Mouse (Mus musculus): ENCODE data around the gene Bahcc1. TPM values are rescaled to one million over a fixed set of nuclear protein-coding genes. Genes with fewer than 3 reads are reported as not detected.
A peak's percentile ranks its signal among the peaks of the same experiment; 100 is the strongest.

Bahcc1 gene
- polyA plus RNA-seq, 1 experiment, result 47.0 TPM

- TF ChIP-seq CTCF (IDR thresholded peaks at IDR 0.05; ENCODE audit: borderline replicate concordance, extremely low read depth, insufficient read depth, insufficient read length), result no peak
- no peak for TF ChIP-seq POLR2A (IDR thresholded peaks at IDR 0.05; ENCODE audit: borderline replicate concordance, extremely low read depth, insufficient read depth, insufficient read length, poor library complexity, severe bottlenecking)
- DNase-seq (ENCODE audit: low read depth), result no peak
These were observed 73.8 kb downstream of the Bahcc1 start for GRCm38 (mm10) chr11:120306366-120307131.

DNA sequence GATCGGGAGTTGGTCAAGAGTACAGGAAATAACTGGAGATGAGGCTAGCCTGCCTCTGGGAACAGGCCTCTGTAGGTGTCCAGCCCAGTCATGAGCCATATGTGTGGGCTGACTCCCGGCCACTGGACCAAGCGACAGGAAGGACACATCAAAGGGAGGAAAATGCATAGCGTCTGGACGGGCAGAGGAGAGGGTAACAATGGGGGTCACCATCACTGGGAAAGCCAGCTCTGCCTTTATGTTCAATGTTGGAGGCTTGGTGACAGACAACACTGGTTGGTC lies 74.3 kb downstream of the Bahcc1 start:
- no peak for DNase-seq (ENCODE audit: low read depth)
- no peak for TF ChIP-seq POLR2A (IDR thresholded peaks at IDR 0.05; ENCODE audit: borderline replicate concordance, extremely low read depth, insufficient read depth, insufficient read length, poor library complexity, severe bottlenecking)
- no peak for TF ChIP-seq CTCF (IDR thresholded peaks at IDR 0.05; ENCODE audit: borderline replicate concordance, extremely low read depth, insufficient read depth, insufficient read length)

DNA sequence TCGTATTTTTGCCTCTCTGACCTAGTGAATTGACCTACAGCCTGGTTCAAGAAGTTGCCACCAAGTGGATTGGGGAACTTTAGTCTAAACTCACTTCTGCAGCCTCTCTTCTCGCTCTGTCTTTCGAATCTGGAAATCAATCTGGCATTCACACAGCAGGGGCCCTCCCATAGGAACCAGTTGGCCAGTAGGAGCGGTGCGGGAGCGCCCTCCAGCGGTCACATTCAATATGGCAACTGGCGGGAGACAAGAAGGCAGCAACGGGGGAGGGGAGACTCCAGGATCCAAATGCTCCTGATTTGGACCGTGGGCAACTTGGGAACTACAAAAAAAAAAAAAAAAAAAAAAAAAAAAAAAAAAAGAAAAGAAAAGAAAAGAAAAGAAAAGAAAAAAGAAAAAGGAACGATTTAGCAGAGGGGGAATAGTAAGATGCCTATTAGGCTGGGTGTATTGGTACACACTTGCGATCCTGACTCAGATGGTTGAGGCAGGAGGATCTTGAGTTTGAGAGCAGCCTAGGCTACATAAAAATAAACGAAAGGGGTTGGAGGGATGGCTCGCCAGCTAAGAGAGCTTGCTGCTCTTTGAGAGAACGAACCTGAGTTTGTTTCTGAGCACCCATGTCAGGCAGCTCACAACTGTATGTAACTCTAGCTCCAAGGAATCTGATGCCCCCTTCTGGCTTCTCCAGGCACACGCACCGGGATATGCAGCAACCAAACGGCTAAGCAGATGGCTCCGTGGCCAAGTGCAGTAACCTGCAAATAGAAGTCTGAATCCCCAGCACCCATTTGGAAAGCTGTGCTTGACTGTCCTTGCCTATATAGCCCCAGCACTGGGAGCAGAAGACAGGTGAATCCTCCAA lies 75.1 kb downstream of the Bahcc1 start:
- peak; percentile 94 for DNase-seq (ENCODE audit: low read depth)
- no peak for TF ChIP-seq POLR2A (IDR thresholded peaks at IDR 0.05; ENCODE audit: borderline replicate concordance, extremely low read depth, insufficient read depth, insufficient read length, poor library complexity, severe bottlenecking)
- TF ChIP-seq CTCF (IDR thresholded peaks at IDR 0.05; ENCODE audit: borderline replicate concordance, extremely low read depth, insufficient read depth, insufficient read length), result peak; percentile 100

- DNase-seq (ENCODE audit: low read depth), result no peak
- TF ChIP-seq CTCF (IDR thresholded peaks at IDR 0.05; ENCODE audit: borderline replicate concordance, extremely low read depth, insufficient read depth, insufficient read length) (no peak), POLR2A (IDR thresholded peaks at IDR 0.05; ENCODE audit: borderline replicate concordance, extremely low read depth, insufficient read depth, insufficient read length, poor library complexity, severe bottlenecking) (no peak)
These were observed 75.9 kb downstream of the Bahcc1 start for GRCm38 (mm10) chr11:120308441-120309320.

GRCm38 (mm10) chr11:120310813-120311312 lies 78.1 kb downstream of the Bahcc1 start:
- peak; percentile 99 for DNase-seq (ENCODE audit: low read depth)
- TF ChIP-seq CTCF (IDR thresholded peaks at IDR 0.05; ENCODE audit: borderline replicate concordance, extremely low read depth, insufficient read depth, insufficient read length) (no peak), POLR2A (IDR thresholded peaks at IDR 0.05; ENCODE audit: borderline replicate concordance, extremely low read depth, insufficient read depth, insufficient read length, poor library complexity, severe bottlenecking) (peak; percentile 77; the same call in 1 of the 2 replicates)

- TF ChIP-seq CTCF (IDR thresholded peaks at IDR 0.05; ENCODE audit: borderline replicate concordance, extremely low read depth, insufficient read depth, insufficient read length), result no peak
- TF ChIP-seq POLR2A (IDR thresholded peaks at IDR 0.05; ENCODE audit: borderline replicate concordance, extremely low read depth, insufficient read depth, insufficient read length, poor library complexity, severe bottlenecking), result no peak
- no peak for DNase-seq (ENCODE audit: low read depth)
These were observed 78.8 kb downstream of the Bahcc1 start for GRCm38 (mm10) chr11:120311561-120311960.

DNA sequence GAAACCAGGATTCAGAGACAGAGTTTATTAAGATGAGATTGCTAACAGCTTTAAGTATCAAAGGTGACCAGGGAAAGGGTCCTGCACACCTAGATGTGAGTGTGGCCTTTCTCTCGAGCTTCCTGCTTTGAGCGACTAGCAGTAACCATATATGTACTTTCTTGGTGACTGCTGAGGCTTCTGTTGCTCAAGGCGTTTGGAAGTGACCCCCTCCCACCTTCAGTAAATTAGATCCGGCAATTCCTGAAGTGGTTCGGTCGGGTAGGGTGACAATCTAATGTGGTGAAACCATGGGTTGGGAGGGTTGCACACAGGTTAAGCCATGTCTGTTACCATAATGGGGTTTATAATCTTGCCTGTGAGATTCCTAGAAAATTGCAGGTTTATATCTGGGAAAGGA lies 79.3 kb downstream of the Bahcc1 start:
- TF ChIP-seq POLR2A (IDR thresholded peaks at IDR 0.05; ENCODE audit: borderline replicate concordance, extremely low read depth, insufficient read depth, insufficient read length, poor library complexity, severe bottlenecking), result no peak
- TF ChIP-seq CTCF (IDR thresholded peaks at IDR 0.05; ENCODE audit: borderline replicate concordance, extremely low read depth, insufficient read depth, insufficient read length), result no peak
- DNase-seq (ENCODE audit: low read depth), result no peak

- TF ChIP-seq POLR2A (IDR thresholded peaks at IDR 0.05; ENCODE audit: borderline replicate concordance, extremely low read depth, insufficient read depth, insufficient read length, poor library complexity, severe bottlenecking), result no peak
- TF ChIP-seq CTCF (IDR thresholded peaks at IDR 0.05; ENCODE audit: borderline replicate concordance, extremely low read depth, insufficient read depth, insufficient read length), result no peak
- no peak for DNase-seq (ENCODE audit: low read depth)
These were observed 81.3 kb downstream of the Bahcc1 start for GRCm38 (mm10) chr11:120313906-120314685.

GRCm38 (mm10) chr11:120314721-120315415 lies 82.1 kb downstream of the Bahcc1 start:
- no peak for DNase-seq (ENCODE audit: low read depth)
- TF ChIP-seq CTCF (IDR thresholded peaks at IDR 0.05; ENCODE audit: borderline replicate concordance, extremely low read depth, insufficient read depth, insufficient read length), result no peak
- no peak for TF ChIP-seq POLR2A (IDR thresholded peaks at IDR 0.05; ENCODE audit: borderline replicate concordance, extremely low read depth, insufficient read depth, insufficient read length, poor library complexity, severe bottlenecking)

DNA sequence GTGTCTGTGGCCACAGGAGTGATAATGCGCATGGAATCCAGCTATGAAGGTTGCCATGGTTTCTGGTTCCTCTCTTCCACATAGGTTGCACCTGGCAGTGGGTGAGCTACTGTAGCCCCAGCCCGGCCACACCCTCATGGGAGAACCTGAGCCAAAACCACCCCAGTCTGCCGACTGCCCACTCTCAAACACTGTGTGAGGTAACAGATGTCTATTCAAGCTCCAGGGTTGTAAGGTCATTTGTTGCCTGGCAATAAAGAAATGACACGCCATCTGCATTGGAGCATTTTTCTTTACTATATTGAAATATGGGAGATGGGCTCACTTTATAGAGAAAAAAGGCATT lies 82.6 kb downstream of the Bahcc1 start:
- TF ChIP-seq POLR2A (IDR thresholded peaks at IDR 0.05; ENCODE audit: borderline replicate concordance, extremely low read depth, insufficient read depth, insufficient read length, poor library complexity, severe bottlenecking) (no peak), CTCF (IDR thresholded peaks at IDR 0.05; ENCODE audit: borderline replicate concordance, extremely low read depth, insufficient read depth, insufficient read length) (no peak)
- peak; percentile 71 for DNase-seq (ENCODE audit: low read depth)
